Mouse (Mus musculus): ENCODE measurements around the gene Mrps18b.

DNA sequence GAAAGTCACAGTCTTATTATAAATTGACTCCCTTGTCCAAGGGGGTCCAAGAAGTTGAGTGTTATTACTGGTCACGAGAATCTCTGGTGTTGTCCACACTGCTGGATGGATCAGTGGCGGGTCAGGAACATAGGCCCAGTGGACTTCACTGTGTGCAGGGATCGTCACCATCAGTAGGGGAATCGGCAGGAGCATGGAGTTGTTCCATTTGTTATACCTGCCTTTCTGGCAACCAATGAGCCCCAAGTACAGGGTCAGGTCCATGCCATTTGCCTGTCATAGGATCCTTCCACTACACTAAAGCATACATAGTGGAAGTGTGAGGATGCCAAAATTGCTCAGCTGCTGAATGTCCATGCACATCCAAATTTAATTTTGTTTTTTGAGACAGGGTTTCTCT is 16.4 kb upstream of the Mrps18b start:
- TF ChIP-seq CTCF (IDR thresholded peaks at IDR 0.05; ENCODE audit: extremely low read depth, insufficient read length, insufficient replicate concordance, low read depth, low read length) (no peak), POLR2A (IDR thresholded peaks at IDR 0.05; ENCODE audit: low read depth, low read length) (no peak)
